Mouse (Mus musculus): Measurements from ENCODE around the gene Rac3. TPM values are rescaled to one million over a fixed set of nuclear protein-coding genes. Genes with fewer than 3 reads are reported as not detected.
"Not testable (repeated sequence)": the region's sequence is repeated elsewhere in the genome, so short reads cannot be mapped to it uniquely, and the experiment has no call there.

Rac3 gene
- total RNA-seq (2021) = 1 to 10 TPM; 2.5 to 4.8 TPM
- long read RNA-seq, experiment 1 = 0 reads
- long read RNA-seq, experiment 2, partial matches to known transcripts = 0 of 1 reads
- long read RNA-seq, experiment 2, other reads (novel, unspliced or antisense) = 0 of 1 reads

- peak; percentile 64 to 77 for DNase-seq (ENCODE audit: low spot score in 2 of 2)
Measured at GRCm38 (mm10) chr11:120721124-120722066, at the start of gene Rac3. TSS of gene Rac3 (plus strand) at chr11:120721470.

GRCm38 (mm10) chr11:120672687-120673593 lies 48.3 kb upstream of the Rac3 start, which contains the start of gene Aspscr1:
TSS of gene Aspscr1 (plus strand) at chr11:120672973.
- DNase-seq (ENCODE audit: low spot score in 2 of 2) = peak; percentile 97 to 99

GRCm38 (mm10) chr11:120673594-120674122 lies 47.6 kb upstream of the Rac3 start:
- no peak for DNase-seq (ENCODE audit: low spot score in 2 of 2)

- not testable (repeated sequence) for DNase-seq (ENCODE audit: low spot score in 2 of 2)
Measured at GRCm38 (mm10) chr11:120675875-120676274, 45.4 kb upstream of the Rac3 start.

GRCm38 (mm10) chr11:120676951-120677350 lies 44.3 kb upstream of the Rac3 start:
- DNase-seq (ENCODE audit: low spot score in 2 of 2) = no peak

GRCm38 (mm10) chr11:120679909-120680308 lies 41.4 kb upstream of the Rac3 start:
- no peak for DNase-seq (ENCODE audit: low spot score in 2 of 2)

- DNase-seq (ENCODE audit: low spot score in 2 of 2) = no peak
Measured at GRCm38 (mm10) chr11:120682683-120683082, 38.6 kb upstream of the Rac3 start.

GRCm38 (mm10) chr11:120683536-120683935 lies 37.7 kb upstream of the Rac3 start:
- DNase-seq (ENCODE audit: low spot score in 2 of 2) = no peak

- DNase-seq (ENCODE audit: low spot score in 2 of 2) = no peak
Measured at GRCm38 (mm10) chr11:120684086-120684485, 37.2 kb upstream of the Rac3 start.

- no peak for DNase-seq (ENCODE audit: low spot score in 2 of 2)
Measured at GRCm38 (mm10) chr11:120684660-120685059, 36.6 kb upstream of the Rac3 start.

- no peak for DNase-seq (ENCODE audit: low spot score in 2 of 2)
Measured at GRCm38 (mm10) chr11:120686650-120687272, 34.5 kb upstream of the Rac3 start.

GRCm38 (mm10) chr11:120689365-120689764 lies 31.9 kb upstream of the Rac3 start:
- DNase-seq (ENCODE audit: low spot score in 2 of 2) = no peak

- DNase-seq (ENCODE audit: low spot score in 2 of 2) = no peak
Measured at GRCm38 (mm10) chr11:120692471-120693011, 28.7 kb upstream of the Rac3 start.

GRCm38 (mm10) chr11:120693461-120693860 lies 27.8 kb upstream of the Rac3 start:
- DNase-seq (ENCODE audit: low spot score in 2 of 2) = no peak

GRCm38 (mm10) chr11:120695184-120695583 lies 26.1 kb upstream of the Rac3 start:
- DNase-seq (ENCODE audit: low spot score in 2 of 2) = no peak

- DNase-seq (ENCODE audit: low spot score in 2 of 2) = no peak
Measured at GRCm38 (mm10) chr11:120695641-120696040, 25.6 kb upstream of the Rac3 start.

- DNase-seq (ENCODE audit: low spot score in 2 of 2) = no peak
Measured at GRCm38 (mm10) chr11:120696568-120696967, 24.7 kb upstream of the Rac3 start.

- no peak for DNase-seq (ENCODE audit: low spot score in 2 of 2)
Measured at GRCm38 (mm10) chr11:120697741-120698140, 23.5 kb upstream of the Rac3 start.

GRCm38 (mm10) chr11:120703696-120704454 lies 17.4 kb upstream of the Rac3 start:
- no peak for DNase-seq (ENCODE audit: low spot score in 2 of 2)
